Comparison of ENCODE assay signal across 9 mouse cellular contexts in the genomic region with DNA sequence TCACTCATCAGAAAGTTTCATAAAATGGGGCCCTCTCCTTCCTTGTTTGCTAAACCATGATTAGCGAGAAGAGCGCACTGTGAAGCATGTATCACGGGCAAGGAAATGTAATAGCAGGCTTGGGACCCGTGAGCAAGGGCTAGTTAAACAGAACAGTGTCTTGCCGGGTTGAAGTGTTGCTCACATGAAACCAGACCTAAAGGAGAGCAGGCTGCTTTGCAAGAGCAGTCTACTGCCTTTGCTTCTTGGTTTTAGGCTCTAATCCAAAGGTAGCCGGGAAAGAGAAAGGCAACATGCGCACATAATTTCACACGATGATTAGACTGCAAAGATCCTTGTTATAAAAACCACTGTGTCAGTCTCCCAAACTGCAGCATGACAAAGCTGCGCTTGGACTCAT.
DNase-seq lines count a peak whose midpoint lies in the region; ATAC-seq and TF ChIP-seq lines count a peak whose summit lies in the region.
"Had no signal": no experiment of that assay in that cellular context is flagged by ENCODE, and none has a peak within 500 bp of the region (broad histone marks: within the 10 kb centered on the region; RNA-seq: fewer than 3 reads in every experiment).

No protein-coding gene starts in this region.

- peaks cover 21% of the 10 kb centered on the region for H3K4me1 ChIP-seq in midbrain, embryonic 11.5 days (ENCODE audit: control insufficient read depth, insufficient read depth, low read length)
- H3K4me1 ChIP-seq in midbrain, embryonic 10.5 days: peaks cover 40% of the 10 kb centered on the region
- peaks cover 15% of the 10 kb centered on the region for H3K4me1 ChIP-seq in forebrain, postnatal 0 days (ENCODE audit: insufficient read depth)
- H3K4me1 ChIP-seq in limb, embryonic 15.5 days: no peaks in the 10 kb centered on the region; the same call in 1 of the 2 replicates
- no peaks in the 10 kb centered on the region for H3K4me1 ChIP-seq in stomach, postnatal 0 days (replicated peaks; ENCODE audit: control insufficient read depth, insufficient read depth)

- H3K27ac ChIP-seq in midbrain, embryonic 11.5 days (ENCODE audit: low read depth, low read length): no peak overlapping the region; the same call in 1 of the 2 replicates
- no peak overlapping the region for H3K27ac ChIP-seq in midbrain, embryonic 10.5 days (replicated peaks)
- peak overlapping the region; percentile 82 for H3K27ac ChIP-seq in forebrain, postnatal 0 days (ENCODE audit: low read depth, low read length)
- H3K27ac ChIP-seq in limb, embryonic 15.5 days: no peak overlapping the region
- no peak overlapping the region for H3K27ac ChIP-seq in stomach, postnatal 0 days (replicated peaks)
- H3K27ac ChIP-seq: gastrocnemius, adult 2 months had no signal

- no peak overlapping the region for H3K4me3 ChIP-seq in midbrain, embryonic 11.5 days (ENCODE audit: low read depth, low read length)
- H3K4me3 ChIP-seq in midbrain, embryonic 10.5 days: no peak overlapping the region
- no peak overlapping the region for H3K4me3 ChIP-seq in forebrain, postnatal 0 days (ENCODE audit: low read depth, low read length)
- H3K4me3 ChIP-seq in limb, embryonic 15.5 days: no peak overlapping the region; the same call in 1 of the 2 replicates
- no peak overlapping the region for H3K4me3 ChIP-seq in stomach, postnatal 0 days (ENCODE audit: low read depth, low read length)
- H3K4me3 ChIP-seq: gastrocnemius, adult 2 months had no signal

- H3K9me3 ChIP-seq in midbrain, embryonic 11.5 days (ENCODE audit: control insufficient read depth, low read length): no peaks in the 10 kb centered on the region
- no peaks in the 10 kb centered on the region for H3K9me3 ChIP-seq in midbrain, embryonic 10.5 days (replicated peaks)
- H3K9me3 ChIP-seq in forebrain, postnatal 0 days (ENCODE audit: low read length): no peaks in the 10 kb centered on the region
- H3K9me3 ChIP-seq in limb, embryonic 15.5 days: no peaks in the 10 kb centered on the region
- H3K9me3 ChIP-seq in stomach, postnatal 0 days (ENCODE audit: control insufficient read depth, low read length): no peaks in the 10 kb centered on the region

- no peaks in the 10 kb centered on the region for H3K36me3 ChIP-seq in midbrain, embryonic 11.5 days (ENCODE audit: control insufficient read depth, insufficient read depth, low read length)
- no peaks in the 10 kb centered on the region for H3K36me3 ChIP-seq in midbrain, embryonic 10.5 days
- H3K36me3 ChIP-seq in forebrain, postnatal 0 days (ENCODE audit: insufficient read depth): no peaks in the 10 kb centered on the region
- H3K36me3 ChIP-seq in limb, embryonic 15.5 days: no peaks in the 10 kb centered on the region
- no peaks in the 10 kb centered on the region for H3K36me3 ChIP-seq in stomach, postnatal 0 days (ENCODE audit: control insufficient read depth, insufficient read depth, low read length)

- TF ChIP-seq CTCF in forebrain, postnatal 0 days (IDR thresholded peaks at IDR 0.05; ENCODE audit: low read depth): no peak
- no peak for TF ChIP-seq CTCF in stomach, postnatal 0 days (IDR thresholded peaks at IDR 0.05; ENCODE audit: low read depth)

- 63% methylated on average over 9 of the region's 9 CpGs for WGBS in midbrain, embryonic 11.5 days
- whole genome bisulfite sequencing in midbrain, embryonic 10.5 days: 70% methylated on average over 9 of the region's 9 CpGs
- WGBS in forebrain, postnatal 0 days: 11% methylated on average over 9 of the region's 9 CpGs
- WGBS in limb, embryonic 15.5 days: 38% methylated on average over 9 of the region's 9 CpGs
- WGBS in stomach, postnatal 0 days: 34% methylated on average over 9 of the region's 9 CpGs

- no peaks in the 10 kb centered on the region for H3K27me3 ChIP-seq in midbrain, embryonic 11.5 days (ENCODE audit: control insufficient read depth, insufficient read depth, low read length)
- H3K27me3 ChIP-seq in midbrain, embryonic 10.5 days (ENCODE audit: low read depth, poor library complexity, severe bottlenecking): no peaks in the 10 kb centered on the region
- H3K27me3 ChIP-seq in forebrain, postnatal 0 days (ENCODE audit: insufficient read depth, low read length): no peaks in the 10 kb centered on the region
- no peaks in the 10 kb centered on the region for H3K27me3 ChIP-seq in limb, embryonic 15.5 days
- H3K27me3 ChIP-seq in stomach, postnatal 0 days (ENCODE audit: control insufficient read depth, insufficient read depth, low read length): no peaks in the 10 kb centered on the region

- no peak for TF ChIP-seq EP300 in stomach, postnatal 0 days (optimal IDR thresholded peaks at IDR 0.05)

- no peak overlapping the region for H3K9ac ChIP-seq in midbrain, embryonic 11.5 days (ENCODE audit: low read length)
- peak overlapping the region; percentile 35 for H3K9ac ChIP-seq in forebrain, postnatal 0 days
- no peak overlapping the region for H3K9ac ChIP-seq in limb, embryonic 15.5 days
- no peak overlapping the region for H3K9ac ChIP-seq in stomach, postnatal 0 days (ENCODE audit: low read length)

- no peak overlapping the region for H3K4me2 ChIP-seq in midbrain, embryonic 11.5 days
- H3K4me2 ChIP-seq in forebrain, postnatal 0 days (ENCODE audit: low read depth): peak overlapping the region; percentile 44
- peak overlapping the region; percentile 31 for H3K4me2 ChIP-seq in limb, embryonic 15.5 days
- peak overlapping the region; percentile 28; the same call in 1 of the 2 replicates for H3K4me2 ChIP-seq in stomach, postnatal 0 days (replicated peaks; ENCODE audit: low read depth)

- no peak for ATAC-seq in midbrain, embryonic 11.5 days (ENCODE audit: low FRiP score)
- peak; percentile 32 for ATAC-seq in forebrain, postnatal 0 days
- no peak for ATAC-seq in limb, embryonic 15.5 days (ENCODE audit: insufficient number of reproducible peaks, low FRiP score, low TSS enrichment, low read depth)
- no peak for ATAC-seq in stomach, postnatal 0 days (ENCODE audit: low FRiP score, low TSS enrichment)

- DNase-seq in midbrain, embryonic 11.5 days (ENCODE audit: low spot score, missing footprints): peak; percentile 89
- DNase-seq in midbrain, embryonic 10.5 days (ENCODE audit: low spot score): no peak
- DNase-seq in forebrain, postnatal 0 days: peak; percentile 79
- no peak for DNase-seq in stomach, postnatal 0 days (ENCODE audit: low spot score)
- no peak for DNase-seq in gastrocnemius, postnatal 25 days
- DNase-seq in kidney, adult 9 months: no peak
- DNase-seq: adrenal gland, postnatal 25 days; gastrocnemius, adult 2 months had no signal

Comparison
In these comparisons a context has a peak if more than half of its experiments do, and no peak if none do; other contexts are left out.
1. DNase-seq: peak in midbrain, embryonic 11.5 days (single experiment) and forebrain, postnatal 0 days (single experiment); none in midbrain, embryonic 10.5 days (single experiment), stomach, postnatal 0 days (single experiment), gastrocnemius, postnatal 25 days (single experiment) and kidney, adult 9 months (single experiment).